Mouse (Mus musculus) kidney, embryonic 14.5 days (tissue): ENCODE results near the gene Kctd4. TPM values are rescaled to one million over a fixed set of nuclear protein-coding genes. Genes with fewer than 3 reads are reported as not detected.

Experiments
- ATAC-seq: fragments of 200-750 bp; cut with Nextera tagmentation; 2 replicates; pipeline ENCODE4 v1.8.0; 2017; ENCODE audit warnings: moderate number of reproducible peaks, mild to moderate bottlenecking, moderate TSS enrichment, moderate library complexity; ENCODE audit not compliant: low FRiP score, low TSS enrichment
- H3K27ac ChIP-seq: fragments of 300-500 bp; sonication (generic); 2 replicates; pipeline ENCODE4 v1.5.1; 2014; ENCODE audit warnings: low read depth, mild to moderate bottlenecking, low read length, moderate library complexity, mixed read lengths
- H3K27me3 ChIP-seq: fragments of 300-500 bp; sonication (generic); 2 replicates; pipeline ENCODE4 v1.6.1; 2014; ENCODE audit warnings: mild to moderate bottlenecking, low read length; ENCODE audit not compliant: control insufficient read depth, insufficient read depth
- H3K36me3 ChIP-seq: fragments of 300-500 bp; sonication (generic); 2 replicates; pipeline ENCODE4 v1.6.1; 2014; ENCODE audit warnings: low read length, mixed read lengths; ENCODE audit not compliant: control insufficient read depth, insufficient read depth
- H3K4me1 ChIP-seq: fragments of 300-500 bp; sonication (generic); 2 replicates; pipeline ENCODE4 v1.6.1; 2014; ENCODE audit warnings: low read length, mixed read lengths; ENCODE audit not compliant: control insufficient read depth, insufficient read depth
- H3K4me2 ChIP-seq: fragments of 300-500 bp; sonication (generic); replicated peaks from 2 replicates; pipeline ENCODE4 v1.6.1; 2014; ENCODE audit warnings: low read depth, mild to moderate bottlenecking, low read length
- H3K4me3 ChIP-seq: fragments of 300-500 bp; sonication (generic); 2 replicates; pipeline ENCODE4 v1.5.1; 2014; ENCODE audit warnings: mild to moderate bottlenecking, low read length
- H3K9ac ChIP-seq: fragments of 300-500 bp; sonication (generic); 2 replicates; pipeline ENCODE4 v1.6.1; 2014; ENCODE audit warnings: low read depth, mild to moderate bottlenecking, low read length, moderate library complexity
- H3K9me3 ChIP-seq: fragments of 300-500 bp; sonication (generic); 2 replicates; pipeline ENCODE4 v1.6.1; 2016; ENCODE audit warnings: low read length; ENCODE audit not compliant: control insufficient read depth
- whole genome bisulfite sequencing: fragments of 180-500 bp; shearing (Covaris S2); extraction: QIAGEN DNeasy Blood & Tissue Kit; methylation state at CpG from one replicate; pipeline ENCODE4 v1.1.7; 2014; 5-methylcytosine and 5-hydroxymethylcytosine counted together
- polyA plus RNA-seq: library from polyadenylated mRNA; unstranded; fragments of >200 nt; fragmentation: Nextera tagmentation; extraction: Ambion mirVana; gene quantifications from 2 replicates; pipeline ENCODE4 v1.2.1, GENCODE M21; 2014

The Kctd4 gene
- polyA plus RNA-seq, 1 experiment from 2014 or later, result 0.80 TPM

GRCm38 (mm10) chr14:75941500-75941899 is 13.3 kb upstream of the Kctd4 start:
- WGBS, result 95% methylated on average over 1 of the region's 1 CpGs
- Histone ChIP-seq H3K9ac (no peak overlapping the region), H3K27me3 (no peaks in the 10 kb centered on the region), H3K4me1 (peaks cover 3% of the 10 kb centered on the region; the same call in 1 of the 2 replicates), H3K9me3 (no peaks in the 10 kb centered on the region), H3K27ac (no peak overlapping the region), H3K4me3 (no peak overlapping the region), H3K4me2 (no peak overlapping the region), H3K36me3 (no peaks in the 10 kb centered on the region)
- ATAC-seq, result no peak

DNA sequence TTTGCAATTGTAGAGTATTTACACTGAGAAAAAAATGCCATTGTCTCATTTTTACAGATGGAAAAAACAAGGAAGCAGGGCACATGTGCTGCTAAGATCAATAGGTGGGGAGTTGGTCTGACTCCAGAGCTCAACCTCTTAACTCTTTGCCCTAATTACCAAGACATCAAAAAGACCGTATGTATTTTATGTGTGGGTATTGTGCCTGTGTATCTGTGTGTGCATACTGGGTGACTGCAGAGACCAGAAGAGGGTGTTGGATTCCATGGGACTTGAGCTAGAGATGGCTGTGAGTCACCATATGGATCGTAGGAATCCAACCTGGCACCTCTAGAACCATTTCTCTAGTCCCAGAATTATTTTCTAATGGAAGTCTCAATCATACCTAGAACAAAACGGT is 12.4 kb upstream of the Kctd4 start:
- no peak for ATAC-seq
- Histone ChIP-seq H3K4me1 (peaks cover 3% of the 10 kb centered on the region; the same call in 1 of the 2 replicates), H3K9ac (no peak overlapping the region)

GRCm38 (mm10) chr14:75947674-75948073 is 7.1 kb upstream of the Kctd4 start:
- WGBS, result 72% methylated on average over 3 of the region's 3 CpGs
- Histone ChIP-seq H3K27ac (no peak overlapping the region), H3K36me3 (no peaks in the 10 kb centered on the region), H3K4me2 (no peak overlapping the region), H3K9me3 (no peaks in the 10 kb centered on the region), H3K4me3 (no peak overlapping the region), H3K27me3 (no peaks in the 10 kb centered on the region), H3K9ac (no peak overlapping the region), H3K4me1 (no peaks in the 10 kb centered on the region)
- no peak for ATAC-seq

More for the DNA sequence above, 12.4 kb upstream of the Kctd4 start:
- Histone ChIP-seq H3K4me2 (no peak overlapping the region), H3K4me3 (no peak overlapping the region), H3K27me3 (no peaks in the 10 kb centered on the region), H3K9me3 (no peaks in the 10 kb centered on the region), H3K27ac (no peak overlapping the region), H3K36me3 (no peaks in the 10 kb centered on the region)
- 93% methylated on average over 3 of the region's 3 CpGs for WGBS

DNA sequence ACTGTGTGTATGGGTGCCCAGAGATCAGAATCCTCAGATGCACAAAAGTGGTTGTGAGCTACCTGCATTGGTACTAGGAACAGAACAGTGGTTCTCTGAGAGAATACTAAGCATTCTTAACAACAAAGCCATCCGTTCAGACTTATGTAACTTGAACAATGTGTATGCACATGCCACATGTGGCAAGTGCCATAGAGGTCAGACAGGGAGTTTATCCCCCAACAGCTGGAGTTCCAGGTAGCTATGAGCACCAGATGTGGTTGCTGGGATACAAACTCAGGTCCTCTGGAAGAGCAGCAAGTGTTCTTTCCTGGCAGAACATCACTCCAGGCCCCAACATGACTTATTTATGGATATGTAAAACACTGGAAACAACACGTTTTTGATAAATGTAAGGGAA is 1.8 kb upstream of the Kctd4 start:
- H3K4me3 ChIP-seq, result no peak overlapping the region
- no peak for ATAC-seq
- 63% methylated on average over 2 of the region's 2 CpGs for WGBS
- H3K27me3 ChIP-seq, result no peaks in the 10 kb centered on the region
- H3K4me1 ChIP-seq, result no peaks in the 10 kb centered on the region
- H3K9ac ChIP-seq, result no peak overlapping the region
- no peak overlapping the region for H3K27ac ChIP-seq
- H3K36me3 ChIP-seq, result no peaks in the 10 kb centered on the region
- H3K9me3 ChIP-seq, result no peaks in the 10 kb centered on the region
- H3K4me2 ChIP-seq, result no peak overlapping the region

DNA sequence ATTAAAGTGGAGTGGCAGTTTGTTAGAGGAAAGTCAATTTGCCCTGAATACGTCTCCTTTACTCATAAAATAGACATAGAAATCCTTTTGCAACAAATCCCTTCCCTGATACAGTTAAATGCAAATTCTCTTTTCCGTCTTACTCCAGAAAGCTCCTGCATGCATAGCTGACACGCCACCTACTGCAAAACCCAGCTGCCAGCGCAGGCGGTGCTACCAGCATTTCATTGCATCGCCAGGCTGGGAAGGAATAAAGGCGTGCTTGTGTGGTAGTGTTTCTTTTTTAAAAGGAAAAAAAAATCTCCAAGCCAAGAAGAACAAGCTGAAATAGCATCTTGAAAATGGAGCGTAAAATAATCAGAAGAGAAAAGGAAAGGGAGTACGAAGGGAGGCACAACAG is 7.4 kb downstream of the Kctd4 start:
- no peak overlapping the region for H3K9ac ChIP-seq
- H3K4me2 ChIP-seq, result no peak overlapping the region
- H3K27ac ChIP-seq, result no peak overlapping the region
- 89% methylated on average over 9 of the region's 9 CpGs for WGBS
- H3K9me3 ChIP-seq, result no peaks in the 10 kb centered on the region
- no peaks in the 10 kb centered on the region for H3K27me3 ChIP-seq
- no peaks in the 10 kb centered on the region for H3K4me1 ChIP-seq
- H3K36me3 ChIP-seq, result no peaks in the 10 kb centered on the region; the same call in 1 of the 2 replicates
- no peak for ATAC-seq
- H3K4me3 ChIP-seq, result no peak overlapping the region

- 71% methylated on average over 5 of the region's 5 CpGs for WGBS
- Histone ChIP-seq H3K4me2 (no peak overlapping the region), H3K4me3 (no peak overlapping the region), H3K9ac (no peak overlapping the region), H3K36me3 (no peaks in the 10 kb centered on the region; the same call in 1 of the 2 replicates), H3K4me1 (no peaks in the 10 kb centered on the region), H3K27me3 (no peaks in the 10 kb centered on the region), H3K9me3 (no peaks in the 10 kb centered on the region), H3K27ac (no peak overlapping the region)
- no peak for ATAC-seq
These were observed 8.4 kb downstream of the Kctd4 start for GRCm38 (mm10) chr14:75963215-75963614.

DNA sequence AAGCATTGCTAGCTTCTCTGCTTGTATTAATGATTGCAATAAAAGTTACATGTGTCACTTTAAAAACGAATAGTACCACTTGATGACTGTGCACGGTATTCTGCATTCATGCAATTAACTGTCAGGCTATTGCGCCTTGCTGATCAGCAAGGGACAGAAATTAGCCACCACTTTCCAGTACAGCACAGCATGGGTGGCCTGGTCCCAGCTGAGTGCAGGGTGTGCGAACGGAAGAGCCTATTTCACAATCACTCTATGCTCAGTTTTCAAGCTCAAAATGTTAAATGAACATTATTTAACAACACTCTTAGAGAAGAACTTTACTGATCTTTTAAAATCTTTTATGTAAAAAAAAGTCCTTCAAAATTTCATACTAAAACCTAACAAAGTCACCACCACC is 9.2 kb downstream of the Kctd4 start:
- ATAC-seq, result no peak
- Histone ChIP-seq H3K4me2 (no peak overlapping the region), H3K36me3 (no peaks in the 10 kb centered on the region; the same call in 1 of the 2 replicates), H3K4me3 (no peak overlapping the region), H3K27me3 (no peaks in the 10 kb centered on the region), H3K27ac (no peak overlapping the region), H3K9me3 (no peaks in the 10 kb centered on the region), H3K4me1 (no peaks in the 10 kb centered on the region), H3K9ac (no peak overlapping the region)
- WGBS, result 85% methylated on average over 5 of the region's 5 CpGs

DNA sequence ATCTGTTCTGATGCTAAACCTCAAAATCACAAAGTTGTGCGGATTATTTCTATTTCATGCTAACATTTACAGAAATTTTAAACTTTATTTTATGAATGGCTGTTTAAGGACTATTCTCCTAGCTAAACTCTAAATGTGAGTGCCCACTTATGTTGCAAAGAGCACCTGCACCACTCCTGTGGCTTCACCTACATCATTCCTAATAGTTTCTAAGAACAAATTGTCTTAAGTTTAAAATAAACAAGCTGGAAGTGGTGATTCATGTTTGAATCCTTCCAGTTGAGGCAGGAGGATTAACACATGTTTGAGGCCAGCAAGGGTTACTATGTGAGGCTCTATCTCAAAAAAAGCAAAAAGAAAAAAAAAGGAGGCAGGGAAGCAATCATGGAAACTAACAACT is 9.6 kb downstream of the Kctd4 start:
- Histone ChIP-seq H3K4me1 (no peaks in the 10 kb centered on the region), H3K9me3 (no peaks in the 10 kb centered on the region), H3K27me3 (no peaks in the 10 kb centered on the region), H3K9ac (no peak overlapping the region), H3K4me2 (no peak overlapping the region), H3K36me3 (no peaks in the 10 kb centered on the region; the same call in 1 of the 2 replicates), H3K4me3 (no peak overlapping the region), H3K27ac (no peak overlapping the region)
- ATAC-seq, result no peak
- WGBS, result 92% methylated on average over 1 of the region's 1 CpGs

GRCm38 (mm10) chr14:75967291-75967690 is 12.5 kb downstream of the Kctd4 start:
- H3K4me2 ChIP-seq, result no peak overlapping the region
- no peaks in the 10 kb centered on the region for H3K9me3 ChIP-seq
- no peak overlapping the region for H3K4me3 ChIP-seq
- H3K9ac ChIP-seq, result no peak overlapping the region
- no peak overlapping the region for H3K27ac ChIP-seq
- H3K27me3 ChIP-seq, result no peaks in the 10 kb centered on the region
- ATAC-seq, result no peak
- H3K36me3 ChIP-seq, result no peaks in the 10 kb centered on the region; the same call in 1 of the 2 replicates
- whole genome bisulfite sequencing, result 90% methylated on average over 5 of the region's 5 CpGs
- H3K4me1 ChIP-seq, result no peaks in the 10 kb centered on the region
